Mouse (Mus musculus) MEL (cell line): Measurements from ENCODE around the gene Tep1. TPM values are rescaled to one million over a fixed set of nuclear protein-coding genes. Genes with fewer than 3 reads are reported as not detected.

Experiments used
- DNase-seq: peaks from one replicate; pipeline ENCODE4 v3.0.0; 2011; ENCODE audit warnings: low read depth, low spot score
- H3K27ac ChIP-seq: 2 replicates; pipeline ENCODE4 v1.5.1; 2012; ENCODE audit warnings: low read depth, mild to moderate bottlenecking, control low read depth, low read length, moderate library complexity; ENCODE audit not compliant: control insufficient read depth
- H3K27me3 ChIP-seq, 2 experiments: fragments of 150-350 bp in 1 of 2; sonication (generic) in 1 of 2; 2 replicates each; pipeline ENCODE4 v1.6.1; 2012; ENCODE audit warnings: low read length in 2 of 2, mild to moderate bottlenecking in 2 of 2, improper control_type of control experiment in 1 of 2, moderate library complexity in 1 of 2; ENCODE audit not compliant: insufficient read depth in 2 of 2, control insufficient read depth in 1 of 2
- H3K36me3 ChIP-seq, 2 experiments: 2 replicates each; pipeline ENCODE4 v1.6.1; 2012 to 2014; ENCODE audit warnings: low read length in 2 of 2, improper control_type of control experiment in 1 of 2, inconsistent platforms in 1 of 2, mild to moderate bottlenecking in 1 of 2; ENCODE audit not compliant: insufficient read depth in 2 of 2, control insufficient read depth in 1 of 2
- H3K4me1 ChIP-seq, 2 experiments: fragments of 150-350 bp in 1 of 2; sonication (generic) in 1 of 2; 2 replicates each; pipeline ENCODE4 v1.6.1; 2012; ENCODE audit warnings: low read length in 2 of 2, improper control_type of control experiment in 1 of 2, mild to moderate bottlenecking in 1 of 2; ENCODE audit not compliant: insufficient read depth in 2 of 2, control insufficient read depth in 1 of 2
- H3K4me3 ChIP-seq, 2 experiments: fragments of 150-350 bp in 1 of 2; sonication (generic) in 1 of 2; 2 replicates each; pipeline ENCODE4 v1.5.1; 2012; ENCODE audit warnings: low read depth in 2 of 2, low read length in 2 of 2, mild to moderate bottlenecking in 2 of 2, moderate library complexity in 2 of 2, control low read depth in 1 of 2, improper control_type of control experiment in 1 of 2; ENCODE audit not compliant: control insufficient read depth in 1 of 2, insufficient read depth in 1 of 2
- H3K79me2 ChIP-seq: 2 replicates; pipeline ENCODE4 v1.6.1; 2012; ENCODE audit warnings: mild to moderate bottlenecking, low read length, moderate library complexity; ENCODE audit not compliant: control insufficient read depth, poor library complexity, insufficient read depth
- H3K9ac ChIP-seq: 2 replicates; pipeline ENCODE4 v1.6.1; 2012; ENCODE audit warnings: low read depth, mild to moderate bottlenecking, control low read depth, low read length, moderate library complexity; ENCODE audit not compliant: control insufficient read depth, poor library complexity, severe bottlenecking
- H3K9me3 ChIP-seq: fragments of 150-350 bp; sonication (generic); replicated peaks from 2 replicates; pipeline ENCODE4 v1.6.1; 2012; ENCODE audit warnings: mild to moderate bottlenecking, low read length, improper control_type of control experiment, moderate library complexity; ENCODE audit not compliant: insufficient read depth
- BHLHE40 ChIP-seq: IDR thresholded peaks from 2 replicates; pipeline ENCODE4 v1.6.1; 2012; ENCODE audit warnings: low read depth, mild to moderate bottlenecking, inconsistent platforms, low read length, improper control_type of control experiment, borderline replicate concordance
- CHD1 ChIP-seq: IDR thresholded peaks from 2 replicates; pipeline ENCODE4 v1.6.1; 2012; ENCODE audit warnings: low read depth, mild to moderate bottlenecking, inconsistent platforms, low read length, improper control_type of control experiment
- CHD2 ChIP-seq: IDR thresholded peaks from 2 replicates; pipeline ENCODE4 v1.6.1; 2011; ENCODE audit warnings: low read length, improper control_type of control experiment
- CTCF ChIP-seq, 3 experiments: IDR thresholded peaks in 2 of 3; conservative IDR thresholded peaks in 1 of 3; 2 replicates each; pipeline ENCODE4 v1.5.1; 2011 to 2012; ENCODE audit warnings: low read length in 3 of 3, low read depth in 2 of 3, mild to moderate bottlenecking in 2 of 3, improper control_type of control experiment in 1 of 3, inconsistent platforms in 1 of 3, mixed read lengths in 1 of 3, moderate library complexity in 1 of 3; ENCODE audit not compliant: control insufficient read depth in 1 of 3, insufficient read depth in 1 of 3, poor library complexity in 1 of 3, severe bottlenecking in 1 of 3
- E2F4 ChIP-seq: IDR thresholded peaks from 2 replicates; pipeline ENCODE4 v1.6.1; 2011; ENCODE audit warnings: low read depth, low read length, improper control_type of control experiment, borderline replicate concordance
- ETS1 ChIP-seq: IDR thresholded peaks from 2 replicates; pipeline ENCODE4 v1.6.1; 2012; ENCODE audit warnings: low read depth, mild to moderate bottlenecking, inconsistent platforms, low read length, improper control_type of control experiment, moderate library complexity
- GABPA ChIP-seq: IDR thresholded peaks from 2 replicates; pipeline ENCODE4 v1.6.1; 2012; ENCODE audit warnings: low read depth, mild to moderate bottlenecking, inconsistent platforms, low read length, improper control_type of control experiment, moderate library complexity
- GATA1 ChIP-seq: IDR thresholded peaks from 2 replicates; pipeline ENCODE4 v1.6.1; 2011; ENCODE audit warnings: low read depth, low read length, improper control_type of control experiment
- HCFC1 ChIP-seq: IDR thresholded peaks from 2 replicates; pipeline ENCODE4 v1.6.1; 2012; ENCODE audit warnings: low read depth, mild to moderate bottlenecking, inconsistent platforms, low read length, improper control_type of control experiment, moderate library complexity
- KAT2A ChIP-seq: conservative IDR thresholded peaks from 2 replicates; pipeline ENCODE4 v1.6.1; 2012; ENCODE audit warnings: low read depth, low read length, improper control_type of control experiment, inconsistent platforms
- MAFK ChIP-seq: IDR thresholded peaks from 2 replicates; pipeline ENCODE4 v1.6.1; 2011; ENCODE audit warnings: low read depth, mild to moderate bottlenecking, low read length, improper control_type of control experiment, borderline replicate concordance
- MAZ ChIP-seq: IDR thresholded peaks from 2 replicates; pipeline ENCODE4 v1.6.1; 2012; ENCODE audit warnings: low read depth, mild to moderate bottlenecking, inconsistent platforms, low read length, improper control_type of control experiment
- MEF2A ChIP-seq: IDR thresholded peaks from 2 replicates; pipeline ENCODE4 v1.6.1; 2014; ENCODE audit warnings: low read depth, mild to moderate bottlenecking, inconsistent platforms, low read length, improper control_type of control experiment; ENCODE audit not compliant: poor library complexity, insufficient replicate concordance, severe bottlenecking; ENCODE audit errors: extremely low read depth
- MXI1 ChIP-seq: IDR thresholded peaks from 2 replicates; pipeline ENCODE4 v1.6.1; 2011; ENCODE audit warnings: mild to moderate bottlenecking, low read depth, low read length, improper control_type of control experiment
- NELFE ChIP-seq: IDR thresholded peaks from 2 replicates; pipeline ENCODE4 v1.6.1; 2011; ENCODE audit warnings: low read depth, low read length, improper control_type of control experiment
- NRF1 ChIP-seq: IDR thresholded peaks from 2 replicates; pipeline ENCODE4 v1.6.1; 2014; ENCODE audit warnings: low read depth, mild to moderate bottlenecking, inconsistent platforms, low read length, improper control_type of control experiment, moderate library complexity; ENCODE audit not compliant: poor library complexity, insufficient read depth, severe bottlenecking
- POLR2A ChIP-seq, 2 experiments: IDR thresholded peaks; 2 replicates each; pipeline ENCODE4 v1.6.1; 2011 to 2012; ENCODE audit warnings: low read length in 2 of 2, mild to moderate bottlenecking in 2 of 2, control low read depth in 1 of 2, improper control_type of control experiment in 1 of 2, low read depth in 1 of 2, moderate library complexity in 1 of 2; ENCODE audit not compliant: control insufficient read depth in 1 of 2, insufficient read depth in 1 of 2, poor library complexity in 1 of 2
- POLR2AphosphoS2 ChIP-seq: IDR thresholded peaks from 2 replicates; pipeline ENCODE4 v1.6.1; 2011; ENCODE audit warnings: low read length, improper control_type of control experiment
- RAD21 ChIP-seq: IDR thresholded peaks from 2 replicates; pipeline ENCODE4 v1.6.1; 2011; ENCODE audit warnings: mild to moderate bottlenecking, low read depth, low read length, improper control_type of control experiment
- RCOR1 ChIP-seq: IDR thresholded peaks from 2 replicates; pipeline ENCODE4 v1.6.1; 2012; ENCODE audit warnings: low read depth, mild to moderate bottlenecking, inconsistent platforms, low read length, improper control_type of control experiment
- SIN3A ChIP-seq: IDR thresholded peaks from 2 replicates; pipeline ENCODE4 v1.6.1; 2012; ENCODE audit warnings: low read length, improper control_type of control experiment, inconsistent platforms
- SMC3 ChIP-seq: IDR thresholded peaks from 2 replicates; pipeline ENCODE4 v1.6.1; 2011; ENCODE audit warnings: low read depth, low read length, improper control_type of control experiment
- TBP ChIP-seq: IDR thresholded peaks from 2 replicates; pipeline ENCODE4 v1.8.0; 2011; ENCODE audit warnings: low read depth, low read length, improper control_type of control experiment
- TCF12 ChIP-seq: IDR thresholded peaks from 2 replicates; pipeline ENCODE4 v1.6.1; 2014; ENCODE audit warnings: low read depth, mild to moderate bottlenecking, inconsistent platforms, low read length, improper control_type of control experiment, moderate library complexity
- ZKSCAN1 ChIP-seq: IDR thresholded peaks from 2 replicates; pipeline ENCODE4 v1.6.1; 2012; ENCODE audit warnings: low read depth, mild to moderate bottlenecking, inconsistent platforms, low read length, improper control_type of control experiment, moderate library complexity
- ZMIZ1 ChIP-seq: IDR thresholded peaks from 2 replicates; pipeline ENCODE4 v1.6.1; 2012; ENCODE audit warnings: low read depth, mild to moderate bottlenecking, inconsistent platforms, low read length, improper control_type of control experiment, moderate library complexity
- polyA plus RNA-seq, 2 experiments: library from polyadenylated mRNA; stranded (reverse) in 1 of 2; unstranded in 1 of 2; fragments of >175 nt in 1 of 2; fragments of >200 nt in 1 of 2; gene quantifications; 2 replicates each; pipeline versions ENCODE4 v1.2.1 to v1.2.4; 2012; ENCODE audit warnings: low replicate concordance in 2 of 2, low read depth in 1 of 2; ENCODE audit not compliant: insufficient read length in 2 of 2, insufficient read depth in 1 of 2, missing spikeins in 1 of 2
- total RNA-seq: library from RNA; depleted of rRNA; stranded (reverse); fragments of 300-350 nt; gene quantifications from 2 replicates; pipeline ENCODE4 v1.2.3, GENCODE M21; 2012

Gene Tep1
- total and polyA plus RNA-seq, 3 experiments: 13.7 to 36.8 TPM; not detected in 1

DNA sequence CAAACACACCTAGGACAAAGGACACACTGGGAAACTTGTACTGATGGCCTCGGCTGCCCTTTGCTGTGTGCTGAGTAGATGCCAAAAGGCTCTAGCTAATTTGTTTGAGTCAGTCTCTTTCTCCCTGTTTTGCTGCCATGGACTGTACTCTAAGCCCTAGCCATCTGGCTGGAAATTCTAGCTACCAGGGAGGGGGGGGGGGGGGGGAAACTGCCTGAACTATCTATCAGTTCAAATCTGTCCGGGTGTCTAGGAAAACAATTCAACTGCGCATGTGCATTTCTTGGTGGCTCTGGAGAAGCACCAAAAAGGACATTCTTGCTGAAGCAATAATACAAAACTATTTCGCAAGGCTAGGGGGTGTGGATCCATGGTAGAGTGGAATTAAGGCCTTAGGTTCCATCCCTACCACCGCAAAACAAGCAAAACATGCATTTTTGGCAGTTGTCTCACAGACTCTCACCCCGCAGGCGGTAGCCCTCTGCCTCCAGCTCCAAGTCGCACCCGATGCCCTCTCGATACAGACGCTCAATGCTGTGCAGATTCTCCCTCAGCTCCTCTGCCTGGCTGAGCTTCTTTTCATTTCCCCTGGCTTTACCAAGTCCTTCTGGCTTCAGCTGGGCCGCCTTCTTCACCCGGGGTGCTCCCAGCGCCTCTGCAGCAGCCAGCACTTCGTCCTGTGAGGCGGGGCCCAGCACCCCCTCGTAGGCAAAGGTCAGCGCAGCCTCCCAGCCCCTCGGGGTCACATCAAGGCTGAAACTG lies 25.8 kb upstream of the Tep1 start:
- H3K27ac ChIP-seq: no peak overlapping the region
- H3K9me3 ChIP-seq: no peaks in the 10 kb centered on the region
- no peak overlapping the region for H3K4me3 ChIP-seq
- H3K9ac ChIP-seq: no peak overlapping the region
- H3K36me3 ChIP-seq: no peaks in the 10 kb centered on the region
- DNase-seq: no peak
- H3K4me1 ChIP-seq: peaks cover 0 to 6% of the 10 kb centered on the region in 2 experiments; a peak in 2 of 4 replicates
- no peak for TF ChIP-seq KAT2A
- TF ChIP-seq RCOR1: no peak
- no peak for TF ChIP-seq SMC3
- TF ChIP-seq TBP: no peak
- no peak for TF ChIP-seq POLR2A (IDR thresholded peaks at IDR 0.05; ENCODE audit: control insufficient read depth in 1 of 2, insufficient read depth in 1 of 2, low read depth in 1 of 2, low read length in 2 of 2, poor library complexity in 1 of 2)
- TF ChIP-seq MEF2A: no peak
- TF ChIP-seq RAD21: no peak
- TF ChIP-seq MAFK: no peak
- no peak for TF ChIP-seq TCF12
- TF ChIP-seq MAZ: no peak
- no peak for TF ChIP-seq SIN3A
- TF ChIP-seq NRF1: no peak
- no peak for TF ChIP-seq HCFC1
- no peak for TF ChIP-seq CTCF (IDR thresholded peaks at IDR 0.05 in 2 of 3, conservative IDR thresholded peaks at IDR 0.05 in 1 of 3; ENCODE audit: control insufficient read depth in 1 of 3, insufficient read depth in 1 of 3, low read depth in 2 of 3, low read length in 3 of 3, poor library complexity in 1 of 3, severe bottlenecking in 1 of 3)
- TF ChIP-seq E2F4: no peak
- TF ChIP-seq POLR2AphosphoS2: no peak
- TF ChIP-seq ZMIZ1: no peak
- no peak for TF ChIP-seq MXI1
- no peak for TF ChIP-seq CHD1
- no peak for TF ChIP-seq ZKSCAN1
- no peaks in the 10 kb centered on the region for H3K79me2 ChIP-seq
- H3K27me3 ChIP-seq: no peaks in the 10 kb centered on the region; a peak in 2 of 4 replicates

GRCm38 (mm10) chr14:50895407-50895806 lies 25.0 kb upstream of the Tep1 start:
- Histone ChIP-seq H3K36me3 (no peaks in the 10 kb centered on the region), H3K27ac (no peak overlapping the region), H3K79me2 (no peaks in the 10 kb centered on the region), H3K9ac (no peak overlapping the region), H3K27me3 (no peaks in the 10 kb centered on the region; a peak in 2 of 4 replicates), H3K9me3 (no peaks in the 10 kb centered on the region), H3K4me3 (no peak overlapping the region), H3K4me1 (peaks cover 0 to 6% of the 10 kb centered on the region in 2 experiments; a peak in 2 of 4 replicates)
- DNase-seq: no peak
- no peak for TF ChIP-seq ZKSCAN1
- TF ChIP-seq MEF2A: no peak
- no peak for TF ChIP-seq BHLHE40
- no peak for TF ChIP-seq ETS1
- TF ChIP-seq GABPA: no peak
- no peak for TF ChIP-seq MAFK
- no peak for TF ChIP-seq GATA1
- TF ChIP-seq POLR2AphosphoS2: no peak
- TF ChIP-seq MXI1: no peak
- no peak for TF ChIP-seq SMC3
- no peak for TF ChIP-seq CHD2
- TF ChIP-seq POLR2A (IDR thresholded peaks at IDR 0.05; ENCODE audit: control insufficient read depth in 1 of 2, insufficient read depth in 1 of 2, low read depth in 1 of 2, low read length in 2 of 2, poor library complexity in 1 of 2): no peak
- no peak for TF ChIP-seq E2F4
- TF ChIP-seq NELFE: no peak
- TF ChIP-seq RAD21: no peak
- no peak for TF ChIP-seq TBP
- TF ChIP-seq RCOR1: no peak
